Comparison of ENCODE assay signal across 27 mouse cellular contexts in genomic region chr2:144250111-144250510, GRCm38 (mm10).
"Had no signal": no experiment of that assay in that cellular context is flagged by ENCODE, and none has a peak within 500 bp of the region (broad histone marks: within the 10 kb centered on the region; RNA-seq: fewer than 3 reads in every experiment).

No protein-coding gene starts in this region.

- H3K4me2 ChIP-seq: embryonic facial prominence, embryonic 12.5 days; embryonic facial prominence, embryonic 13.5 days; embryonic facial prominence, embryonic 15.5 days; forebrain, embryonic 12.5 days; forebrain, embryonic 13.5 days; forebrain, embryonic 15.5 days had no signal

- ATAC-seq: forebrain, embryonic 13.5 days; forebrain, embryonic 14.5 days; forebrain, embryonic 15.5 days; forebrain, embryonic 16.5 days; forebrain, postnatal 0 days had no signal

- H3K4me1 ChIP-seq: forebrain, embryonic 12.5 days; forebrain, embryonic 13.5 days; forebrain, embryonic 15.5 days had no signal

- H3K27ac ChIP-seq: embryonic facial prominence, embryonic 12.5 days; embryonic facial prominence, embryonic 13.5 days; embryonic facial prominence, embryonic 15.5 days; forebrain, embryonic 10.5 days; forebrain, embryonic 12.5 days; forebrain, embryonic 13.5 days; forebrain, embryonic 15.5 days; gastrocnemius, adult 2 months; heart, adult 2 months; heart, embryonic 10.5 days had no signal

- H3K9me3 ChIP-seq: embryonic facial prominence, embryonic 12.5 days; embryonic facial prominence, embryonic 13.5 days; embryonic facial prominence, embryonic 15.5 days; forebrain, embryonic 10.5 days; forebrain, embryonic 12.5 days; forebrain, embryonic 13.5 days; forebrain, embryonic 15.5 days; heart, embryonic 10.5 days had no signal

- H3K27me3 ChIP-seq: embryonic facial prominence, embryonic 12.5 days; embryonic facial prominence, embryonic 13.5 days; embryonic facial prominence, embryonic 15.5 days; forebrain, embryonic 12.5 days; forebrain, embryonic 13.5 days; forebrain, embryonic 15.5 days had no signal

- H3K4me3 ChIP-seq: embryonic facial prominence, embryonic 12.5 days; embryonic facial prominence, embryonic 13.5 days; embryonic facial prominence, embryonic 15.5 days; erythroblast, embryonic 14.5 days; forebrain, embryonic 10.5 days; forebrain, embryonic 12.5 days; forebrain, embryonic 13.5 days; forebrain, embryonic 15.5 days; gastrocnemius, adult 2 months; heart, adult 2 months; heart, embryonic 10.5 days had no signal

- H3K9ac ChIP-seq: embryonic facial prominence, embryonic 12.5 days; embryonic facial prominence, embryonic 13.5 days; embryonic facial prominence, embryonic 15.5 days; forebrain, embryonic 12.5 days; forebrain, embryonic 13.5 days; forebrain, embryonic 15.5 days; forebrain, postnatal 0 days had no signal

- DNase-seq: cerebellum, adult 9-10 months; cerebellum, adult 9-11 months; cerebellum, postnatal 10 days; cerebellum, postnatal 14 days; cerebellum, postnatal 25 days; cerebellum, postnatal 36 days; embryo, embryonic 11 days; forebrain, postnatal 0 days; gastrocnemius, adult 2 months; gastrocnemius, postnatal 10 days; gastrocnemius, postnatal 14 days; gastrocnemius, postnatal 25 days; gastrocnemius, postnatal 36 days; heart, adult 11 months; heart, adult 18-20 months; heart, adult 2 months had no signal
